Mouse (Mus musculus): ENCODE measurements around the gene Csmd2.

- no peak for TF ChIP-seq POLR2A (IDR thresholded peaks at IDR 0.05; ENCODE audit: low read depth, low read length)
- TF ChIP-seq CTCF (IDR thresholded peaks at IDR 0.05; ENCODE audit: extremely low read depth, insufficient read depth, insufficient read length, insufficient replicate concordance) = no peak
Measured at GRCm38 (mm10) chr4:128275116-128275515, 287.5 kb downstream of the Csmd2 start.

Data from spleen, adult 2 months (tissue).